ENCODE assay signal across 1 mouse cellular context in the genomic region with DNA sequence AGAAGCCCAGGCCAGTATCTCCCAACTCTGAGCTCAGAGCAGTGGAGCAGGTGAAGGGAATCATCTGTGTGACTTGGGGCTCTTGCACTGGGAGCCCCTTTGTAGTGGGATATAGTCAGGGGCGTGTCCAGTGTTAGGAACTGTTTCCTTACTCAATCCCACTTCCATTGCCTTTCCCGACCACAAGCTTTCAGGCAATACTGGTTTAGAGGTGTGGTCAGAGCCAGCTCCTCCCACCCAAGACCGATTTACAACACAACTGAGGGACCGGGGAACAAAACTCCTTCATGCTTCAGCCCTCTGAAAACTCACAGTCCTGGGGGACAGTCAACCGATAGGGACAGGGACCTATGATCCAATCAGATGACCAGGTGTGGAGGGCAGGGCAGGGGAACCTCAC.
TF ChIP-seq lines count a peak whose summit lies in the region.

No protein-coding gene starts in this region.

TF ChIP-seq in ES-E14, 5 proteins besides CTCF, POLR2A, EP300 and RAD21 (continued from another document):
- no peak for TF ChIP-seq HCFC1 (IDR thresholded peaks at IDR 0.05; ENCODE audit: borderline replicate concordance, insufficient read depth, low read length)
